Mouse (Mus musculus): Measurements from ENCODE around the gene Xlr5a. TPM values are rescaled to one million over a fixed set of nuclear protein-coding genes. Genes with fewer than 3 reads are reported as not detected.
"Not testable (repeated sequence)": the region's sequence is repeated elsewhere in the genome, so short reads cannot be mapped to it uniquely, and the experiment has no call there.

Gene Xlr5a
- polyA plus RNA-seq (2016; fragmentation: Nextera tagmentation; extraction: Ambion mirVana): not detected in 2 replicates

GRCm38 (mm10) chrX:73292876-73293275 is at the start of gene Xlr5a, which contains the start of gene Xlr5c:
Gene Xlr5a (minus strand): TSS chrX:73292976.
Gene Xlr5c (minus strand): TSS chrX:73292976.
- H3K27ac ChIP-seq; H3K4me1 ChIP-seq (replicated peaks); H3K36me3 ChIP-seq; DNase-seq (ENCODE audit: low spot score); H3K9me3 ChIP-seq; H3K4me3 ChIP-seq; H3K27me3 ChIP-seq (ENCODE audit: insufficient read depth, poor library complexity, severe bottlenecking): not testable (repeated sequence)
- WGBS: 95% methylated on average over 15 of the region's 17 CpGs

DNA sequence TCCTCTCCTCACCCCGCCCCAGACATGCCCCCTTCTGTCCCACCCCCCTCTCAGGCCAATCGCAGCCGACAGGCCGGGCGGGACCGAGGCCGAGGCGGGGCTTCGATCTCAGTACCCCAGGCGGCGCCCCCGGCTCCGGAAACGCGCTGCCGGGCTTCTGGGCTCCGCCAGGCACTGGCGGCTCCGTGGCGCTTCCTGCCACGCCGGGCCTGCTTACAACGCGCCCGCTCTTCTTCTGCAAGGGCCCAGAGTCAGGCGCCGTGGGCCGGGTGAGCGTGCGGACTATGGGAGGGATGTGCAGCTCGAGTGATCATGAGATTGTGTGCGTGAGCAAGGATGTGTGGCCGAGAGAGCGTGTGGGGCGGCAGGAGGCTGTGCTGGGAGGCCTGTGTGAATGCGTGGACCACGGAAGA is 49.7 kb upstream of the Xlr5a start, which contains the start of gene Zfp275:
Gene Zfp275, plus strand, starts transcription at position 139 of the 413 bp plus-strand sequence.
- H3K4me3 ChIP-seq: peak within 1 kb of the TSS; percentile 66
- peaks cover 11% of the 10 kb centered on the region for H3K36me3 ChIP-seq
- H3K27ac ChIP-seq: peak within 1 kb of the TSS; percentile 89
- H3K4me1 ChIP-seq (replicated peaks): peaks cover 7% of the 10 kb centered on the region; the same call in 1 of the 2 replicates
- no peaks in the 10 kb centered on the region for H3K9me3 ChIP-seq
- DNase-seq (ENCODE audit: low spot score): peak; percentile 75
- peaks cover 15% of the 10 kb centered on the region for H3K27me3 ChIP-seq (ENCODE audit: insufficient read depth, poor library complexity, severe bottlenecking)
- 12% methylated on average over 37 of the region's 37 CpGs for WGBS

GRCm38 (mm10) chrX:73342068-73342467 is 49.3 kb upstream of the Xlr5a start:
- 38% methylated on average over 3 of the region's 3 CpGs for WGBS
- DNase-seq (ENCODE audit: low spot score): no peak
- peak overlapping the region; percentile 89; the same call in 1 of the 2 replicates for H3K27ac ChIP-seq
- peak overlapping the region; percentile 66 for H3K4me3 ChIP-seq
- H3K27me3 ChIP-seq (ENCODE audit: insufficient read depth, poor library complexity, severe bottlenecking): peaks cover 17% of the 10 kb centered on the region
- H3K4me1 ChIP-seq (replicated peaks): peaks cover 7% of the 10 kb centered on the region; the same call in 1 of the 2 replicates
- peaks cover 11% of the 10 kb centered on the region for H3K36me3 ChIP-seq
- no peaks in the 10 kb centered on the region for H3K9me3 ChIP-seq

DNA sequence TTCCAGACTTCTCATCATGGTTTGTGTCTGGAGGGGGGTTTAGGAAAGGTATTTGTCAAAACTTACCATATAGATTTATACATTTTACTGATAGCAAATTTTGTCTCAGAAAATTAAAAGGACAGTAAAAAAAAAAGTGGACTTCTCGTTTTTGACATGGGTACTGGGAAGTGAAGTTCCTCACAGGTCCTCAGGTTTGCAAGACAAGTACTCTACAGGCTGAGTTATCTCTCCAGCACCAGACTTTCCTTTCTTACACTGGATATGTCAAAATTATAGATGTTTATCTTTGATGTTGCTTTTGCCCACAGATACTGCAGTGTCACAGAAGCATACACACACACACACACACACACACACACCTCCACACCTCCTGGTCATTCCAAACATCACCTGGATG is 48.7 kb upstream of the Xlr5a start:
- Histone ChIP-seq H3K36me3 (peaks cover 11% of the 10 kb centered on the region), H3K27ac (no peak overlapping the region), H3K9me3 (no peaks in the 10 kb centered on the region), H3K4me3 (no peak overlapping the region), H3K4me1 (replicated peaks) (peaks cover 7% of the 10 kb centered on the region; the same call in 1 of the 2 replicates), H3K27me3 (ENCODE audit: insufficient read depth, poor library complexity, severe bottlenecking) (peaks cover 21% of the 10 kb centered on the region)
- 61% methylated on average over 1 of the region's 1 CpGs for WGBS
- DNase-seq (ENCODE audit: low spot score): no peak

DNA sequence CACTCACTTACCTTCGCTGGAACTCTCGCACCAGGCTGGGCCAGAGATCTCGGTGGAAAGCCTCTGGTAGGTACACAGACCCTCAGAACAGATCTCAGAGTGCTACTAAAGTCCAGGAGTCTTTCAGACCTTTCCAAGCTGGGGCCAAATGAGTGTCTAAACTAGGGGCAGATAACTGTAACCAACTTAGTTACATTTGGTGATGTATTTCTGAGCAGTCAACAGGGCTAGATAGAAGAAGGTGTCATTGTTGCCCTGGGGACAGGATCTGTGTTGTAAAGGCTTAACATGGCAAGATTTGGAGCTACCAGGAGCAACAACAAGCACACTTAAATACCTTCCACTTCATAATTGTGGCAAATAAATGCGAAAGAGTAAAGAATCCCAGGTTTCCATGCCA is 44.0 kb upstream of the Xlr5a start, which contains the start of gene Gm45015:
Gene Gm45015, minus strand, starts transcription at position 101 of the 400 bp plus-strand sequence.
- Histone ChIP-seq H3K27me3 (ENCODE audit: insufficient read depth, poor library complexity, severe bottlenecking) (peaks cover 21% of the 10 kb centered on the region), H3K4me3 (no peak within 1 kb of the TSS), H3K27ac (no peak within 1 kb of the TSS), H3K9me3 (no peaks in the 10 kb centered on the region), H3K4me1 (replicated peaks) (no peaks in the 10 kb centered on the region), H3K36me3 (no peaks in the 10 kb centered on the region)
- 84% methylated on average over 4 of the region's 4 CpGs for WGBS
- no peak for DNase-seq (ENCODE audit: low spot score)

DNA sequence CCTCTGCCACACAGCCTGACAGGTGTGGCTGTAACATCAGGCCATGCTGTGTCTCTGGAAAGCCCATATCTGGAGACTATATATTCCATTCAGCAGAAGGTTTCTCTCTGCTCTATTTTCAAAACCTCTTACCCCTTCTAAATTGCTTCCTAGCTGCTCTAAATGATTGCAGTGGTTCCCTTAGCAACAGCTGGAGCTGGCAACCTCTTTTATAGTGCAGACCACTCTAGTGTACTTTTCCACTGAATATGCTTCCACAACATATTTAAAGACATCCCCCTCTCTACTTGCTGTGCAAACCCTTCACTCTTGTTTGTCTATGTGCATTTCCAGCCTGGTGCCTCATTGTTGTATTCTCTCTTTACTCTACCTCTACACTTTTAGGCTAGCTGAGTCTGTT is 40.8 kb upstream of the Xlr5a start:
- Histone ChIP-seq H3K27ac (no peak overlapping the region), H3K4me1 (replicated peaks) (no peaks in the 10 kb centered on the region), H3K27me3 (ENCODE audit: insufficient read depth, poor library complexity, severe bottlenecking) (peaks cover 21% of the 10 kb centered on the region), H3K36me3 (no peaks in the 10 kb centered on the region), H3K9me3 (no peaks in the 10 kb centered on the region), H3K4me3 (no peak overlapping the region)
- DNase-seq (ENCODE audit: low spot score): no peak

DNA sequence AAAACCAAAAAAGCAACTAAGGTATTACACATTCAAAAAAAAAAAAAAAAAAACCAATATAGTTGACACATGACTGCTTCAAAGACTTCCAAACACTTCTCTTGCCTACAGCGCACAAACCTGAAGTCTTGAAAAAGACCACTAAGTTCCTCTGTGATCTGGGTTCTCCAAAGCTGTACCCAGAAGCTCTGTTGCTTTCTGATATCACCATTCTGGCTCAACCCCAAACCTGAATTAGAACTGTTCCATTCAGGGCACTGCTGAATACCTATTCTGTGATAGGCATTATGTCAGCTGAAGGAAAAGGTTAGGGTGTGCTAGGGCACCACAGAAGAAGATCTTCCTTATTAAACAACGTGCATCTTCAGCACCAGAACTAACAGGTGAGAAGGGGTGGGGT is 34.4 kb upstream of the Xlr5a start:
- no peaks in the 10 kb centered on the region for H3K9me3 ChIP-seq
- H3K27me3 ChIP-seq (ENCODE audit: insufficient read depth, poor library complexity, severe bottlenecking): no peaks in the 10 kb centered on the region; the same call in 1 of the 2 replicates
- DNase-seq (ENCODE audit: low spot score): no peak
- no peak overlapping the region for H3K27ac ChIP-seq
- H3K4me3 ChIP-seq: no peak overlapping the region
- WGBS: 80% methylated on average over 2 of the region's 2 CpGs
- H3K4me1 ChIP-seq (replicated peaks): no peaks in the 10 kb centered on the region
- no peaks in the 10 kb centered on the region for H3K36me3 ChIP-seq

GRCm38 (mm10) chrX:73321029-73321428 is 28.3 kb upstream of the Xlr5a start:
- no peaks in the 10 kb centered on the region for H3K4me1 ChIP-seq (replicated peaks)
- 80% methylated on average over 3 of the region's 3 CpGs for WGBS
- no peaks in the 10 kb centered on the region for H3K9me3 ChIP-seq

GRCm38 (mm10) chrX:73312522-73312921 is 19.7 kb upstream of the Xlr5a start:
- DNase-seq (ENCODE audit: low spot score): no peak
- Histone ChIP-seq H3K27me3 (ENCODE audit: insufficient read depth, poor library complexity, severe bottlenecking) (no peaks in the 10 kb centered on the region), H3K4me3 (no peak overlapping the region), H3K27ac (no peak overlapping the region), H3K4me1 (replicated peaks) (no peaks in the 10 kb centered on the region), H3K36me3 (no peaks in the 10 kb centered on the region), H3K9me3 (no peaks in the 10 kb centered on the region)
- 45% methylated on average over 3 of the region's 3 CpGs for WGBS

More at GRCm38 (mm10) chrX:73321029-73321428, 28.3 kb upstream of the Xlr5a start:
- Histone ChIP-seq H3K27me3 (ENCODE audit: insufficient read depth, poor library complexity, severe bottlenecking) (no peaks in the 10 kb centered on the region; the same call in 1 of the 2 replicates), H3K27ac (no peak overlapping the region), H3K36me3 (no peaks in the 10 kb centered on the region), H3K4me3 (no peak overlapping the region)
- DNase-seq (ENCODE audit: low spot score): no peak

DNA sequence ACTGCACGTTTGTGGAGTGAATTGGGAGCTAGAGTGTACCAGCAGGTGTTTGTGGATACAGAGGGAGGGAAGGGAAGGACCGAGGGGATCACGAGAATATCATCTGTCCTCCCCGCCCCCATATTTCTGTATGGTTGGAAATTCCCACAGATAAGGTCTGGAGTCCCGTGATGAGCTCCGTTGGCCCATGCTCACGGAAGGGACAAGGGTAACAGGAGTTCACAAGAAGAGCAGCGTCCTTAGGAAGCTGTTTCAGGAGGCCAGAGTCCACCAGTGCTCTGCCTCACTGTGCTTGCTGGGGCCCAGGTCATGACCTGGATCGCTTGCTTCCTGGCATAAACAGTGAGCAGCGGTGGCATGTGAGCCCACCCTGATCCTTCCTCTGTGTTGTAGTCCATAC is 3.0 kb upstream of the Xlr5a start:
- 72% methylated on average over 10 of the region's 10 CpGs for WGBS
- not testable (repeated sequence) for H3K27ac ChIP-seq; H3K27me3 ChIP-seq (ENCODE audit: insufficient read depth, poor library complexity, severe bottlenecking)

GRCm38 (mm10) chrX:73265270-73265669 is 27.5 kb downstream of the Xlr5a start, which contains the start of gene Xlr3c:
Gene Xlr3c (minus strand): TSS chrX:73265390.
- not testable (repeated sequence) for H3K9me3 ChIP-seq; H3K4me1 ChIP-seq (replicated peaks); H3K36me3 ChIP-seq; H3K27ac ChIP-seq; DNase-seq (ENCODE audit: low spot score); H3K27me3 ChIP-seq (ENCODE audit: insufficient read depth, poor library complexity, severe bottlenecking); H3K4me3 ChIP-seq
- 88% methylated on average over 14 of the region's 14 CpGs for WGBS

More for the DNA sequence above, 3.0 kb upstream of the Xlr5a start:
- not testable (repeated sequence) for H3K9me3 ChIP-seq; DNase-seq (ENCODE audit: low spot score); H3K36me3 ChIP-seq; H3K4me3 ChIP-seq; H3K4me1 ChIP-seq (replicated peaks)

GRCm38 (mm10) chrX:73262428-73262827 is 30.3 kb downstream of the Xlr5a start:
- DNase-seq (ENCODE audit: low spot score); H3K4me3 ChIP-seq; H3K27me3 ChIP-seq (ENCODE audit: insufficient read depth, poor library complexity, severe bottlenecking); H3K4me1 ChIP-seq (replicated peaks); H3K27ac ChIP-seq; H3K9me3 ChIP-seq; H3K36me3 ChIP-seq: not testable (repeated sequence)
- WGBS: 79% methylated on average over 1 of the region's 2 CpGs

- not testable (repeated sequence) for H3K9me3 ChIP-seq; H3K27ac ChIP-seq; H3K36me3 ChIP-seq; DNase-seq (ENCODE audit: low spot score); H3K27me3 ChIP-seq (ENCODE audit: insufficient read depth, poor library complexity, severe bottlenecking); H3K4me1 ChIP-seq (replicated peaks); H3K4me3 ChIP-seq
- WGBS: 88% methylated on average over 14 of the region's 14 CpGs
Observed at GRCm38 (mm10) chrX:73242821-73243325, 49.9 kb downstream of the Xlr5a start, which contains the start of gene Xlr4c. Gene Xlr4c (minus strand): TSS chrX:73243130.

All from hindbrain, embryonic 10.5 days (tissue).